Mouse (Mus musculus) kidney, embryonic 14.5 days (tissue): Measurements from ENCODE around the gene Pla2g6. TPM values are rescaled to one million over a fixed set of nuclear protein-coding genes. Genes with fewer than 3 reads are reported as not detected.

Experiments used
- ATAC-seq: fragments of 200-750 bp; cut with Nextera tagmentation; 2 replicates; pipeline ENCODE4 v1.8.0; 2017; ENCODE audit warnings: moderate number of reproducible peaks, mild to moderate bottlenecking, moderate TSS enrichment, moderate library complexity; ENCODE audit not compliant: low FRiP score, low TSS enrichment
- H3K27ac ChIP-seq: fragments of 300-500 bp; sonication (generic); 2 replicates; pipeline ENCODE4 v1.5.1; 2014; ENCODE audit warnings: low read depth, mild to moderate bottlenecking, low read length, moderate library complexity, mixed read lengths
- H3K27me3 ChIP-seq: fragments of 300-500 bp; sonication (generic); 2 replicates; pipeline ENCODE4 v1.6.1; 2014; ENCODE audit warnings: mild to moderate bottlenecking, low read length; ENCODE audit not compliant: control insufficient read depth, insufficient read depth
- H3K36me3 ChIP-seq: fragments of 300-500 bp; sonication (generic); 2 replicates; pipeline ENCODE4 v1.6.1; 2014; ENCODE audit warnings: low read length, mixed read lengths; ENCODE audit not compliant: control insufficient read depth, insufficient read depth
- H3K4me1 ChIP-seq: fragments of 300-500 bp; sonication (generic); 2 replicates; pipeline ENCODE4 v1.6.1; 2014; ENCODE audit warnings: low read length, mixed read lengths; ENCODE audit not compliant: control insufficient read depth, insufficient read depth
- H3K4me2 ChIP-seq: fragments of 300-500 bp; sonication (generic); replicated peaks from 2 replicates; pipeline ENCODE4 v1.6.1; 2014; ENCODE audit warnings: low read depth, mild to moderate bottlenecking, low read length
- H3K4me3 ChIP-seq: fragments of 300-500 bp; sonication (generic); 2 replicates; pipeline ENCODE4 v1.5.1; 2014; ENCODE audit warnings: mild to moderate bottlenecking, low read length
- H3K9ac ChIP-seq: fragments of 300-500 bp; sonication (generic); 2 replicates; pipeline ENCODE4 v1.6.1; 2014; ENCODE audit warnings: low read depth, mild to moderate bottlenecking, low read length, moderate library complexity
- H3K9me3 ChIP-seq: fragments of 300-500 bp; sonication (generic); 2 replicates; pipeline ENCODE4 v1.6.1; 2016; ENCODE audit warnings: low read length; ENCODE audit not compliant: control insufficient read depth
- WGBS: fragments of 180-500 bp; shearing (Covaris S2); extraction: QIAGEN DNeasy Blood & Tissue Kit; methylation state at CpG from one replicate; pipeline ENCODE4 v1.1.7; 2014; 5-methylcytosine and 5-hydroxymethylcytosine counted together
- polyA plus RNA-seq: library from polyadenylated mRNA; unstranded; fragments of >200 nt; fragmentation: Nextera tagmentation; extraction: Ambion mirVana; gene quantifications from 2 replicates; pipeline ENCODE4 v1.2.1, GENCODE M21; 2014

The Pla2g6 gene
- polyA plus RNA-seq, 1 experiment from 2014 or later, result 17.0 TPM

DNA sequence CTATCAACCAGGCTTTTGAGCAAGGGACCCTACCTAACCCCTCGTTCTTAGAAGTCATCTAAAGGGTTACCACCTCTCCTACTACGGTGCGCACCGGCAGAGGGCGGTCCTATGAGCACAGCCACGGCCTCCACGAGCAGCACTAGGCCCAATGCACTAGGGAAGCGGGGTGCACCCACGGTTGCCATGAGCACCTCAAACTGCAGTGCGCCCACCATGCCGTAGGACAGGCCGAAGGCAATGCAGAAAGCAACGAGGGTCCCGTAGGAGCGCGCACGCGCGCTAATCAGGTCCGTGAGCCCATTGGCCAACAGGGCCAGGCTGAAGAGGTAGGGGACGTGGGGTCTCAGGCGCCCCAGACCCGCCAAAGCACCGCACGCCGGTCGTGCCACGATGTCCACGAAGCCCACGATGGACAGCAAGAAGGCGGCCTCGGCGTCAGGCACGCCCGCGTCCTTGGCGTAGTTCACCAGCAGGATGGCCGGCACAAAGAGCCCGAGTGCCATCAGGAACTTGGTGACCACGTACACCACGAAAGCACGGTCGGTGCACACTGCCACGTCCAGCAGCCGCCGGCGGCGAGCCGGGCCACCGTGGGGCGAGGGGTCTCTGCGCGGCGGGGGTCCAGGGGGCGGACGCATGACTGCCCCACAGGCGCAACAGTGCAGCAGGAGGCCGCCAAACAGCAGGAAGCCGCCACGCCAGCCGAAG is 76.3 kb downstream of the Pla2g6 start:
- Histone ChIP-seq H3K4me1 (peaks cover 11% of the 10 kb centered on the region), H3K4me2 (peak overlapping the region; percentile 53), H3K27me3 (peaks cover 19% of the 10 kb centered on the region), H3K27ac (no peak overlapping the region), H3K9ac (peak overlapping the region; percentile 35), H3K36me3 (peaks cover 15% of the 10 kb centered on the region; the same call in 1 of the 2 replicates), H3K9me3 (no peaks in the 10 kb centered on the region), H3K4me3 (peak overlapping the region; percentile 27)
- peak; percentile 58 for ATAC-seq
- 5% methylated on average over 43 of the region's 61 CpGs for WGBS

DNA sequence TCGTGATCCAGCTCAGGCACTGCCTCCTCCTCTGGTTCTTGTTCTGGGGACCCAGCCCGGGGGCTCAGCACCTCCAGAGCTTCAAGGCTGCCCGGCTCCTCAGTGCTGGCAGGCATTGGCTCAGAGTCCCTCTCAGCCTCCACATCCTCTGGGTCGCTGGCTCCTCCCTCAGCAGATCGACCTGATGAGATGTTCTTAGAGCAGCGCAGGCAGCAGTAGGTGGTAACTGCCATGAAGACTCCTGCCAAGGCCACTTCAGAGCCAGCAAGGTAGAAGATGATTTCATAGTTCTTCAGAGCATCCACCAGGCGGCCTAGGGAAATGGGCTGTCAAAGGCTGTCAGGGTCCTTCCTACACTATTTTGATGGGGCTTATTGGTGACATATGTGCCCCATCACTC is 77.0 kb downstream of the Pla2g6 start:
- peaks cover 19% of the 10 kb centered on the region for H3K27me3 ChIP-seq
- ATAC-seq, result no peak
- peaks cover 23% of the 10 kb centered on the region for H3K36me3 ChIP-seq
- 60% methylated on average over 7 of the region's 7 CpGs for WGBS
- H3K9ac ChIP-seq, result no peak overlapping the region
- H3K27ac ChIP-seq, result no peak overlapping the region
- H3K4me2 ChIP-seq, result no peak overlapping the region
- no peak overlapping the region for H3K4me3 ChIP-seq
- H3K9me3 ChIP-seq, result no peaks in the 10 kb centered on the region
- H3K4me1 ChIP-seq, result peaks cover 11% of the 10 kb centered on the region

DNA sequence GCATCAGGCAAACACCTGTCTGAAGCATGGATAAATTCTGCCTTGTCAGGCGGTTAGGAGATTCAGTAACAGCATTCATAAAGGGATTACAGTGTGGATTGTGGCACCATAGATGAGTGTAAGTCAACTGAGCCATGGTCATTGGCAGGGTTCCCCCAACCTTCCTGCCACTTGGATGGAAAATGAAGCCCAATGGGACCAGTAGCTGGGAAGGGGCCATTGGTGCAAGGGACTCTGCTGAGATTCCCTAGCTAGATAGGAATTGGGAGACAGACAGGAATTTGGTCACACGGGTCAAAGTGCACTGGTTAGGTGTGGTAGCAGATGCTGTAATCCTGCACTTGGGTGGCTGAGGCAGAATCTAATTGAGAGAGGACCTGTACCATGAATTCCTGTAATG is 78.0 kb downstream of the Pla2g6 start:
- WGBS, result 78% methylated on average over 2 of the region's 2 CpGs
- Histone ChIP-seq H3K27me3 (peaks cover 19% of the 10 kb centered on the region), H3K4me1 (peaks cover 11% of the 10 kb centered on the region), H3K4me3 (no peak overlapping the region), H3K4me2 (no peak overlapping the region), H3K9me3 (no peaks in the 10 kb centered on the region), H3K9ac (no peak overlapping the region), H3K27ac (no peak overlapping the region), H3K36me3 (peaks cover 32% of the 10 kb centered on the region)
- no peak for ATAC-seq

DNA sequence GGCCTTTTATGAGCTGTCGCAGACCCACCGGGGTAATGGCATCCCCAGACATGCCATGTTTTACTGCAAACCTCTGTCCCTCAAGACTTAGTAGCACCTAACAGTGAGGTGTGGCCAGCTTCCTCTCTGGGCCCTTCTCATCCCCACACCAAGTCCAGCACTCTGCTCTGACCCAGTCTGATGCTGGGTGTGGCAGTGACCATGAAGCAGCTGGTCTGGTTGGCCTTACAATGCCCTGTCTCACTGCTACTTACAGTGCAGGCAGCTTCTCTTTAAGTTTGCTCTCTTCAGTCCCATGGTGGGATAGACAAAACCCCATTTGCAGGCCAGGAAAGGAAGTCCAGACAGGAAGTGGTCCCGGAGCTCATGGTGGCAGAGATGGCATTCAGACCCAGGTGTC is 82.9 kb downstream of the Pla2g6 start:
- H3K4me2 ChIP-seq, result no peak overlapping the region
- H3K4me3 ChIP-seq, result no peak overlapping the region
- no peak overlapping the region for H3K27ac ChIP-seq
- no peak for ATAC-seq
- H3K4me1 ChIP-seq, result peaks cover 2% of the 10 kb centered on the region; the same call in 1 of the 2 replicates
- 90% methylated on average over 3 of the region's 3 CpGs for WGBS
- peaks cover 59% of the 10 kb centered on the region for H3K36me3 ChIP-seq
- H3K9me3 ChIP-seq, result no peaks in the 10 kb centered on the region
- no peak overlapping the region for H3K9ac ChIP-seq
- H3K27me3 ChIP-seq, result no peaks in the 10 kb centered on the region

DNA sequence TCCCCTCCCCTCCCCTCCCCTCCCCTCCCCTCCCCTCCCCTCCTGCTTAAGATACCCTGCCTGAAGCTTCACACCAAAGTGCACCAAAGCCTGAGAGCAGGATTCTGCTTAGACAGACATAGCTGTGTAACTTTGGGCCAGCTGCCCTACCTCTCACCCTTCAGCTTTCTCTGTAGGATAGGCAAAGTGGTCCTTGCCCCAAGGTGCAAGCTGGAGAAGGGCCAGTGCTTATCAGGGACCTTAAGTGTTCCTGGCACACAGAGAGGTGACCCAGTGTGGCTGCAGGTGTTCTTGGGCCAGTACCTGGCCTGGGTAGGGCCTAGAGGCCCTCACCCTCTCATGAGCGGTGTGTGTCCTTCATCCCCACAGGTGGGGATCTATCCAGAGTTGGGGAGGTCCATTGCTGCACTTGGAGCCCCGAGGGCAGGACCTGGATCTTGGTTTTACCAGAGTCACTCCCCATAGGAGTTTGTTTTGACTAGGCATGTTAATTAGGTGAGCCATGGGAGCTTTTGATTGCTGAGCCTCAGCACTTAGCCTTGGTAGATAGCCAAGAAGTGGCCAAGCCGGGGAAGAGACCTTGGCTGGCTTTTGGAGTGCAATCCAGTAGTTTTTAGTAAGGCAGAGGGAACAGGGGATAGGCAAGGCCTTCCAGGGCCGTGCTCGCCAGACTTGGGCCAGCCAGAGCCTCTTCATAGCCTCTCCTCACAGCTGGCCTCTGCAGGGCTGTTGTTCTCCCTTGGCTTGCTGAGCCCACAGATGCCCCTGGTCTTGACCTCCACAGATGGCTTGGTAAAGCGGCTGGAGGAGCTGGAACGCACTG is 83.9 kb downstream of the Pla2g6 start:
- no peak overlapping the region for H3K4me3 ChIP-seq
- ATAC-seq, result no peak
- no peak overlapping the region for H3K27ac ChIP-seq
- no peak overlapping the region for H3K9ac ChIP-seq
- H3K36me3 ChIP-seq, result peaks cover 68% of the 10 kb centered on the region
- H3K4me1 ChIP-seq, result peaks cover 2% of the 10 kb centered on the region; the same call in 1 of the 2 replicates
- WGBS, result 73% methylated on average over 7 of the region's 7 CpGs
- H3K9me3 ChIP-seq, result no peaks in the 10 kb centered on the region
- no peak overlapping the region for H3K4me2 ChIP-seq
- H3K27me3 ChIP-seq, result no peaks in the 10 kb centered on the region

DNA sequence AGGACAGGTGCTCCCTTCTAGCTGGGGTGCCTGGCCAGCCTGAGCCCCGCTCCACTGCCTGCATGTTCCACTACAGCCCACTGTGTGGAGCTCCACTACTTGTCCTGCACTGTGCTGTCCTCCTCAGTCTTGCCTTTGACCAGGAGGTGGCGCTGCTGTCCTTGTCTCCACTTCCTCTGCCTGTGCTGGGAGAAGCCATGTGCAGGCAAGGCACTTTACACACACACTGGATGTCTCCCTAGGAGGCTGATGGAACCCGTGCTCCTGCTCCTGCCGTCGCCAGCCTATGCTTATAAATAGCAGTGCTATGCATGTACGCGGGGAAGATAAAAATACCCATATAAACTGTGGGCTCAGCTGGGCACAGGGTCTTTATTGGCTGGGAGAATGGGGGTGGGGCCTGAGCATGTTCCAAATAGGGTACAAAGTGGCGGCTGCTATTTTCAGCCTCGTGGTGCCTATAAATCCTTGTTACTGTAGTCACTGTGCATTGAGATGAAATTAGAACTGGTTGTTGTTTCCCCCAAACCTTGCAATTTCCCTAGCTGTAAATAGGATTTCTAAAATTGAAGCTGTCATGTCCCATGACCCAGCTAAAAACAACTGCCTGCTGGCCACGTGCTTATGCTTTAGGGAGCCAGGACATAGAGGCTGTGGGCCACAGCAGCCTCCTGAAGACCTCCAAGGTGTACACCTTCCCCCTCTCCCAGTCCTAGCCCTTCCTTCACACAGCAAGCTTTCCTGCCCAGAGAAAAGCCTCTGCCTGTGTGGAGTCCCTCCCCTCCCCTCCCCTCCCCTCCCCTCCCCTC is 84.8 kb downstream of the Pla2g6 start:
- Histone ChIP-seq H3K4me1 (peaks cover 2% of the 10 kb centered on the region; the same call in 1 of the 2 replicates), H3K9ac (no peak overlapping the region), H3K27ac (no peak overlapping the region), H3K4me3 (no peak overlapping the region), H3K27me3 (no peaks in the 10 kb centered on the region), H3K36me3 (peaks cover 69% of the 10 kb centered on the region), H3K9me3 (no peaks in the 10 kb centered on the region), H3K4me2 (no peak overlapping the region)
- 21% methylated on average over 10 of the region's 10 CpGs for WGBS
- peak; percentile 95 for ATAC-seq

DNA sequence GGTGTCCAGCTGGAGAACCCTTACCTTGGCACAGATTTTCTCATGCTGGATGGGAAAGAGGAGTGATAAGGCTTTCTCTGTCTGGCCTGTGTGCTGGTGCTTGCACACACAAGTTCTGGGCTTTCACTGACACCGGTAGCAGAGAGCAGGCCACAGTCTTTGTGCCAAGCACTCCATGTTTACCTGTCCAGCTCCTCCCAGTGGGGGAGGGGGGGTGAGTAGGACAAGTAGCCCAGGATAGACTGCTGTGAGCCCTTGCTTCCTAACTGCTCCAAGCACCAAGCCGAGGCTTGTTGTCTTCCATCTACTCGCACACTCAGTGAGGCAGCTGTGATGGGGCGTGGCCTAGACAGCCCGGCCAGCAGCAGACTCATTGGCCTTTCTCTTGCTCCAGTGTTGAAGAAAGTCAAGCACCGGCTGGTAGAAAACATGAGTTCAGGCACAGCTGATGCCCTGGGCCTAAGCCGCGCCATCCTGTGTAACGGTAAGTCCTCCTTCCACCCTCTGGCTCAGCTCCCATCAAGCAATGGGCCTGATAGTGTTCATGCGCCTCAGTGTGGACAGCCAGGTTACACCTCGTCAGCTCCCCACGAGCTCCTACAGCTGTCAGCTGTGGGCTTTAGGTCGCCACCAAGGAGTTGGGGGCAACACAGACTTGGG is 85.5 kb downstream of the Pla2g6 start:
- Histone ChIP-seq H3K4me2 (no peak overlapping the region), H3K36me3 (peaks cover 69% of the 10 kb centered on the region), H3K4me3 (no peak overlapping the region), H3K9ac (no peak overlapping the region), H3K9me3 (no peaks in the 10 kb centered on the region), H3K4me1 (peaks cover 2% of the 10 kb centered on the region; the same call in 1 of the 2 replicates), H3K27ac (no peak overlapping the region), H3K27me3 (no peaks in the 10 kb centered on the region)
- ATAC-seq, result peak; percentile 44
- 74% methylated on average over 13 of the region's 13 CpGs for WGBS

DNA sequence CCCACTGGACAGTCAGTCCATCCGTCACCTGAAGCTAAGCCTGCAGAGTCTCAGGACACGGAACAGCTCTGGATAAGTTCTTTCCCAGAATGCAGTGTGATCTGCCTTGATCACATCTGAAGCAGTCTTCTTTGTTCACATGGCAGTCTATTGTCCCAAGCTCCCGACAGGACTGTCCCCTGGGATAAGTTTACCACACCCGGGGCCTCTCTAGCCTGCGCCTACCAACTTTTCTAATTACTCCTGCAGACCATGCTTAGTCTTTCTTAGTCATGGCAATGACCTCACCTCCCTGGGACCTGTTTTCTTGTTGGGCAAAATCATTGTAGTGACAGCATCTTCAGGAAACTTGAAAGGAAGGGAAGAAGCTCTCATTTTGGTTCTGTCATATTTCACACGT is 90.2 kb downstream of the Pla2g6 start:
- Histone ChIP-seq H3K36me3 (peaks cover 67% of the 10 kb centered on the region), H3K9ac (no peak overlapping the region), H3K9me3 (no peaks in the 10 kb centered on the region), H3K27ac (no peak overlapping the region), H3K4me3 (no peak overlapping the region), H3K27me3 (no peaks in the 10 kb centered on the region), H3K4me2 (no peak overlapping the region), H3K4me1 (no peaks in the 10 kb centered on the region)
- 81% methylated on average over 6 of the region's 6 CpGs for WGBS
- ATAC-seq, result no peak
